Mouse (Mus musculus) embryo, embryonic 11.5 days (tissue): ENCODE results near the gene Lrrc10b.

ENCODE experiments used
- DNase-seq: peaks from one replicate; pipeline ENCODE4 v3.0.0-alpha.2; 2012; ENCODE audit warnings: low read depth, low spot score

Gene Lrrc10b

GRCm38 (mm10) chr19:10456752-10457483 is at the start of gene Lrrc10b:
Gene Lrrc10b (minus strand): TSS chr19:10457473.
- peak; percentile 64 for DNase-seq

- DNase-seq: peak; percentile 30
These were observed 45.3 kb upstream of the Lrrc10b start for GRCm38 (mm10) chr19:10502571-10502970.

DNA sequence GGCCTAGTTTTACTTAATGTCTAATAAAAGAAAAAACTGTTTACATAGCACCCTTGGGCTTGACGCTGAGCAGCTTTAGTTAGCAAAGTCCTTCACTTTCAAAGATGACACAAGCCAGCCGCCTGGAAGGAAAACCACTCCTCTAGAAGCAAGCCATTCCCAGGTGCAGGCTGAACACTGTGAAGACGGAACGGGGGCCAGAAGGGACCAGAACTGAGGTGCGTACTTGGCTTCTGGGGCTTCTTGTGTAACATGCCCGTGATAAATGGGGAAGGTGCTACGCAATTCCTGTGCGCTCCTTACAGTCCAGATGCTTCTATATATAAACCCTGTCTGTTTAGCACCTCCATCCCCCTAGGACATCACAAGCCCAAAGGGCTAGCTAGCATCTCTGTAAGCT is 43.3 kb upstream of the Lrrc10b start:
- DNase-seq: no peak

GRCm38 (mm10) chr19:10497512-10498160 is 40.4 kb upstream of the Lrrc10b start:
- no peak for DNase-seq

- no peak for DNase-seq
These were observed 39.7 kb upstream of the Lrrc10b start for GRCm38 (mm10) chr19:10496976-10497375.

DNA sequence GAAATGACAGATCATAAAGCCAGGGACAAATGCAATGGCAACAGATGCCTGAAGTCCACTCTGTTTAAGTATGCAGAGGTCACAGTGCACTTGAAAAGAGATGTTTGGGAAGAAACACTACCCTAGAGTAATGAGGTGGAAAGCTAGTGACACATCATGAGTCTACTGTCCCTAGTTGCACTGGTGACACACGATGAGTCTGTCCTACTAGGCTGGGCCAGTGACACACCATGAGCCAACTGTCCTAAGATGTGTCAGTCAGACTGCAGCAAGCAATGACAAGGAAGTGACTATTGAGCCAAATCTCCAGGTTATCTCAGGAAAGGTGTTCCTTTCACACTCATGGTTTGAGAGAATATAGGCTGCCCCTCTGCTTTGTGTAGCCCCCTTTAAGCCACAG is 38.4 kb upstream of the Lrrc10b start:
- DNase-seq: no peak

DNA sequence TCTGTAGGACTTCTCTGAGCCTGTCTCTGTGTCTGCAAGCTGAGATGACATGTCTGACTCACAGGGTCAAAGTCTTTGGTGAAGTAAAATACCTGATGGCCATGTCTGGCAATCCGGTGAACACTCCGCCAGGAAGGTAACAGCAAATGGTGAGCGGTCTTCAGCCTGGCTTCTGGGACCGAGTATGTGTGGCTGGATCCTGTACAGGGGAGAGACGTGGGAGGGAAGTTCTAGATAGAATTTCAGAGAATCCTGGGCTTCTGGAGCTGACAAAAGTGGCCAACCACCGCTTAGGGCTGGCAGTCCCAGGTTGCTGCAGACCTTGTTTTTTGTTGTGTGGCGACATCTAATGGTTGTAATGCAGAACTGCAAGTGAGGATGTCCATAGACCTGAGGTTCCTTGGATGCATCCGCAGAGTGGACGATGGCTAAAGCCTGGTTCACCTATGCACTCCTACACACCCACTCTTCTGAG is 29.0 kb upstream of the Lrrc10b start:
- peak; percentile 62 for DNase-seq

GRCm38 (mm10) chr19:10482703-10483102 is 25.4 kb upstream of the Lrrc10b start, which contains the start of gene Ppp1r32:
Gene Ppp1r32 (minus strand): TSS chr19:10482928.
- DNase-seq: peak; percentile 36

DNA sequence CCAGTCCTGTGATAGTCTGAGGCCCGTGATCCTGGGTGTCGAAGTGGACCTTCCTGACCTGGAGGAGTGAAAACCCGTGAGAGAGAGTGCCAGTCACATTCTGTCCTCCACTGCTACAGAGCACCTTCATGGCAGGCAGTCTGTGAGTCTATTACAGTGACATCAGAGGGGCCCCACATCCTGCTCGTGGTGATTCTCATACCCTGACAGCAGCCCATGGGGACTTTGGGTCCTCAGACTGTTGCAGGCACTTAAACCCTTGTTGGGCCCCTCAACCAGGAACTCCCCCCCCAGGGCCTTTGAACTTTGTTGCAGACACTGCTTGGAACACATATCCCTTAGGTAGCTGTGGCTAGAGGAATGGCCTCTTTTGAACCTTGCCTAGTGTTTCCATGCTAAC is 22.3 kb upstream of the Lrrc10b start:
- no peak for DNase-seq

GRCm38 (mm10) chr19:10473779-10474178 is 16.5 kb upstream of the Lrrc10b start:
- no peak for DNase-seq

DNA sequence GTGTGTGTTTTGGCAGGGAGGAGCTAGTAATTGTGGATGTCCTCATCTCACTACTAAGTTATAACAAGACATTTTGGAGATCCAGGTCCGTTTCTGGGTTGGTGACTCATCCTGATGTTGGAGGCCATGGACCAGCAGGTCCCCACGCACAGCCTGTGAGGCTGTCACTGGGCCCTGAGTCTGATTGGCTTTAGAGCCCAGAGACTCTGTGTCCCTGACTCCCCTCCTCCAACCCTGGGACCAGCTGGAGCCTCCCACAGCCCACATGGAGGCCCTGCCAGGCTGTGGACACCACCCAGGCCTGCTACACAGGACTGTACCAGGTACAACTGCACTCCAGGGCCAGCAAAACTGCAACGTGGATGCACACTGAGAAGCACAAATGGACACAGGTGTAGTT is 15.7 kb upstream of the Lrrc10b start:
- DNase-seq: no peak

DNA sequence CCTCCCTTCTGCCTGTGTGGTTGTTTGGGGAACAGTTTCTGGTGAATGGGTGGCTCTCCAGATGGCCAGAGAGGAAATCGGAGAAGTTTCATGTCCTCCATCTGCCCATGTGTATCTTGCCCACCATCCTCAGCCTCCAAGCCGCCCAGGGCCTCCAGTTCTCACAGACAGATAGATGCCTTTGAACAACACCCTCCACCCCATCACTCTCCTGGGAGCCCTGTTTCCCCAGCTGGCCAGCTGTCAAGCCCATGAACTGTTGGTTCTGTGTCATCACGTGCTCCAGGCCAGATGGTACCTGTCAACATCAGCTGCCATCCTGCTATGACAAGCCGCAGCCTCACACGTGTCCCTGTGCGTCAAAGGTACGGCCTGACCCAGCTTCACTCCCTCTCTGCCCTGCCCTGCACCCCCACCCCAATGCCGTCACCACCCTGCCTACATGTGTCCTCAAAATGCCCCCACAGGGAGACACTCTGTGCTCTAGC is 11.9 kb upstream of the Lrrc10b start:
- DNase-seq: no peak

DNA sequence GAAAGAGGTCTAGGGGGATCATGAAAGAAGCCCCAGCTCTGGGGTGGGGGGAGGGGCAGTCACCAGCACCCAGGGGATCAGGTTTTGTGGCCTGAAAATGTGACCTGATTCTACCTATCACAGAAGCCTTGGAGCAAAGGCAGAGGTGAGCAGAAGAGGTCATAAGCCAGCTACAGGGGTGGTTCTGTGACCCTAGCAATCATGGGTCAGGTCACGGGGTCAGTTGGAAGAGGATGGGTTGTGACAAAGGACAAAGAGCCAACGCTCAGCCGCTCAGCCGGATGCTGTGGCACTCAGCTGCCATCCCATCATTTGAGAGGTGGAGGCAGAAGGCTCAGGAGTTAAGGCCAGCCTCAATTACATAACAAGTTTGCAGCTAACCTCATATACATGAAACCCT is 7.2 kb upstream of the Lrrc10b start:
- no peak for DNase-seq

- DNase-seq: no peak
These were observed 4.3 kb upstream of the Lrrc10b start for GRCm38 (mm10) chr19:10461584-10461983.

- no peak for DNase-seq
These were observed 2.6 kb upstream of the Lrrc10b start for GRCm38 (mm10) chr19:10459907-10460306.

GRCm38 (mm10) chr19:10458096-10458495 is 823 bp upstream of the Lrrc10b start:
- no peak for DNase-seq

DNA sequence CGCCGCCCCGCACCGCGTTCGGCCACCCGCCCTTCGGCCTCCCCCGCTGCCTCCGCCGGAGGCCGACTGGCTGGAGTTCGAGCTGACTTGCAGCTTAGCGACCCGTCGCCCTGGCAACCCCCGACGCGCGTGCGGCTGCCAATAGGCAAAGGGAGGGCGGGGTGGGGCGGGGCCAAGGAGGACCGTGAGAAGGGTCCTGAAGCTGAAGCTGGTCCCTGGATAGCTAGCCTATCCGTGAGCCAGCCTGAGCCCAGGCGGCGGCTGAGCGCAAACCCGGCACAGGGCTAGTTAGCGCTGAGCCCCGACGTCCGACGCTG is 169 bp upstream of the Lrrc10b start:
- peak; percentile 85 for DNase-seq

- no peak for DNase-seq
These were observed 1.9 kb downstream of the Lrrc10b start for GRCm38 (mm10) chr19:10455437-10455806.

- DNase-seq: no peak
These were observed 2.4 kb downstream of the Lrrc10b start for GRCm38 (mm10) chr19:10454718-10455436.

DNA sequence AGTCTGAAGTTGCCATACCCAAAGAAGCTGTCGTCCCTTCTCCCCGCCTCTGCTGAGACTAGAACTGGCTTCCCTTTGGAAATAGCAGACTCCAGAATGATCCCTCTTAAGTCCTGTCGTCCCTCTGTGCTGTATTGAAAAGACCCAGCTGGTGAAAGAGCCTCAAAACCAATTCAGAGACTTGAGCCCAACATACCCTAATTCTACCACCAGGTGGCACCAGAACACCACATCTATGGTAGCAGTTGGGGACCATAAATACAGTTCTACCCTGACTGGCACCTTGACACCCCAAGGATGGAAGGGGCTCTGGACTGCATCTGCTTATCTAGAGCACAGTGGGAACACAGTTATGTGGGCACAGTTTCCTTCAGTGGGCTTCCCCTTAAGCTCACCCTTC is 7.6 kb downstream of the Lrrc10b start:
- peak; percentile 78 for DNase-seq

GRCm38 (mm10) chr19:10449190-10449589 is 8.1 kb downstream of the Lrrc10b start:
- DNase-seq: no peak

DNA sequence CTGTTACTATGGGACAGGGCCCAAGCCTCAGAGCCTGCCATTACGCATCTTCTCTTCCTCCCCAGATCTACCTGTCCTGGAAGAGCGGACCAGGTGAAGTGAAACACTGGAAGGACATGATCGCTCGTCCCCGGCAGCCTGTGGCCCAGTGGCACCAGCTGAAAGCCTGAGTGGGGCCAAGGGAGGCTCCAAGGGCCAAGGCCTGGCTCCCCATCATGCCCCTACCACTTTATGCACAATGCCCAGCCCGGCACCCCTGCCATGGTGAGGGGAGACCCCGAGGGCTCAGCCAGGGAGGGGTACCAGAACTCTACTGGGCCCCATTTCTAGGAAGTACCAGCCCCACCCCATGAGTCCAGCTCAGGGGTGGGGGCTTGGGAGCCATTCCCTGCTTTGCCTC is 9.0 kb downstream of the Lrrc10b start:
- DNase-seq: no peak
